Mouse (Mus musculus) MEL (cell line): Measurements from ENCODE around the gene Hoxb8. TPM values are rescaled to one million over a fixed set of nuclear protein-coding genes. Genes with fewer than 3 reads are reported as not detected.

Source experiments
- DNase-seq: peaks from one replicate; pipeline ENCODE4 v3.0.0; 2011; ENCODE audit warnings: low read depth, low spot score
- H3K27ac ChIP-seq: 2 replicates; pipeline ENCODE4 v1.5.1; 2012; ENCODE audit warnings: low read depth, mild to moderate bottlenecking, control low read depth, low read length, moderate library complexity; ENCODE audit not compliant: control insufficient read depth
- H3K27me3 ChIP-seq, 2 experiments: fragments of 150-350 bp in 1 of 2; sonication (generic) in 1 of 2; 2 replicates each; pipeline ENCODE4 v1.6.1; 2012; ENCODE audit warnings: low read length in 2 of 2, mild to moderate bottlenecking in 2 of 2, improper control_type of control experiment in 1 of 2, moderate library complexity in 1 of 2; ENCODE audit not compliant: insufficient read depth in 2 of 2, control insufficient read depth in 1 of 2
- H3K36me3 ChIP-seq, 2 experiments: 2 replicates each; pipeline ENCODE4 v1.6.1; 2012 to 2014; ENCODE audit warnings: low read length in 2 of 2, improper control_type of control experiment in 1 of 2, inconsistent platforms in 1 of 2, mild to moderate bottlenecking in 1 of 2; ENCODE audit not compliant: insufficient read depth in 2 of 2, control insufficient read depth in 1 of 2
- H3K4me1 ChIP-seq, 2 experiments: fragments of 150-350 bp in 1 of 2; sonication (generic) in 1 of 2; 2 replicates each; pipeline ENCODE4 v1.6.1; 2012; ENCODE audit warnings: low read length in 2 of 2, improper control_type of control experiment in 1 of 2, mild to moderate bottlenecking in 1 of 2; ENCODE audit not compliant: insufficient read depth in 2 of 2, control insufficient read depth in 1 of 2
- H3K4me3 ChIP-seq, 2 experiments: fragments of 150-350 bp in 1 of 2; sonication (generic) in 1 of 2; 2 replicates each; pipeline ENCODE4 v1.5.1; 2012; ENCODE audit warnings: low read depth in 2 of 2, low read length in 2 of 2, mild to moderate bottlenecking in 2 of 2, moderate library complexity in 2 of 2, control low read depth in 1 of 2, improper control_type of control experiment in 1 of 2; ENCODE audit not compliant: control insufficient read depth in 1 of 2, insufficient read depth in 1 of 2
- H3K79me2 ChIP-seq: 2 replicates; pipeline ENCODE4 v1.6.1; 2012; ENCODE audit warnings: mild to moderate bottlenecking, low read length, moderate library complexity; ENCODE audit not compliant: control insufficient read depth, poor library complexity, insufficient read depth
- H3K9ac ChIP-seq: 2 replicates; pipeline ENCODE4 v1.6.1; 2012; ENCODE audit warnings: low read depth, mild to moderate bottlenecking, control low read depth, low read length, moderate library complexity; ENCODE audit not compliant: control insufficient read depth, poor library complexity, severe bottlenecking
- H3K9me3 ChIP-seq: fragments of 150-350 bp; sonication (generic); replicated peaks from 2 replicates; pipeline ENCODE4 v1.6.1; 2012; ENCODE audit warnings: mild to moderate bottlenecking, low read length, improper control_type of control experiment, moderate library complexity; ENCODE audit not compliant: insufficient read depth
- CHD1 ChIP-seq: IDR thresholded peaks from 2 replicates; pipeline ENCODE4 v1.6.1; 2012; ENCODE audit warnings: low read depth, mild to moderate bottlenecking, inconsistent platforms, low read length, improper control_type of control experiment
- CHD2 ChIP-seq: IDR thresholded peaks from 2 replicates; pipeline ENCODE4 v1.6.1; 2011; ENCODE audit warnings: low read length, improper control_type of control experiment
- CTCF ChIP-seq, 3 experiments: IDR thresholded peaks in 2 of 3; conservative IDR thresholded peaks in 1 of 3; 2 replicates each; pipeline ENCODE4 v1.5.1; 2011 to 2012; ENCODE audit warnings: low read length in 3 of 3, low read depth in 2 of 3, mild to moderate bottlenecking in 2 of 3, improper control_type of control experiment in 1 of 3, inconsistent platforms in 1 of 3, mixed read lengths in 1 of 3, moderate library complexity in 1 of 3; ENCODE audit not compliant: control insufficient read depth in 1 of 3, insufficient read depth in 1 of 3, poor library complexity in 1 of 3, severe bottlenecking in 1 of 3
- EP300 ChIP-seq, 2 experiments: IDR thresholded peaks; 2 replicates each; pipeline ENCODE4 v1.6.1; 2011; ENCODE audit warnings: improper control_type of control experiment in 2 of 2, low read length in 2 of 2, low read depth in 1 of 2, mild to moderate bottlenecking in 1 of 2
- ETS1 ChIP-seq: IDR thresholded peaks from 2 replicates; pipeline ENCODE4 v1.6.1; 2012; ENCODE audit warnings: low read depth, mild to moderate bottlenecking, inconsistent platforms, low read length, improper control_type of control experiment, moderate library complexity
- GATA1 ChIP-seq: IDR thresholded peaks from 2 replicates; pipeline ENCODE4 v1.6.1; 2011; ENCODE audit warnings: low read depth, low read length, improper control_type of control experiment
- HCFC1 ChIP-seq: IDR thresholded peaks from 2 replicates; pipeline ENCODE4 v1.6.1; 2012; ENCODE audit warnings: low read depth, mild to moderate bottlenecking, inconsistent platforms, low read length, improper control_type of control experiment, moderate library complexity
- KAT2A ChIP-seq: conservative IDR thresholded peaks from 2 replicates; pipeline ENCODE4 v1.6.1; 2012; ENCODE audit warnings: low read depth, low read length, improper control_type of control experiment, inconsistent platforms
- MAFK ChIP-seq: IDR thresholded peaks from 2 replicates; pipeline ENCODE4 v1.6.1; 2011; ENCODE audit warnings: low read depth, mild to moderate bottlenecking, low read length, improper control_type of control experiment, borderline replicate concordance
- MAZ ChIP-seq: IDR thresholded peaks from 2 replicates; pipeline ENCODE4 v1.6.1; 2012; ENCODE audit warnings: low read depth, mild to moderate bottlenecking, inconsistent platforms, low read length, improper control_type of control experiment
- MXI1 ChIP-seq: IDR thresholded peaks from 2 replicates; pipeline ENCODE4 v1.6.1; 2011; ENCODE audit warnings: mild to moderate bottlenecking, low read depth, low read length, improper control_type of control experiment
- MYB ChIP-seq: IDR thresholded peaks from 2 replicates; pipeline ENCODE4 v1.6.1; 2011; ENCODE audit warnings: mild to moderate bottlenecking, low read depth, low read length, improper control_type of control experiment
- MYC ChIP-seq: IDR thresholded peaks from 2 replicates; pipeline ENCODE4 v1.6.1; 2011; ENCODE audit warnings: low read depth, mild to moderate bottlenecking, low read length, improper control_type of control experiment, moderate library complexity
- NELFE ChIP-seq: IDR thresholded peaks from 2 replicates; pipeline ENCODE4 v1.6.1; 2011; ENCODE audit warnings: low read depth, low read length, improper control_type of control experiment
- POLR2A ChIP-seq, 2 experiments: IDR thresholded peaks; 2 replicates each; pipeline ENCODE4 v1.6.1; 2011 to 2012; ENCODE audit warnings: low read length in 2 of 2, mild to moderate bottlenecking in 2 of 2, control low read depth in 1 of 2, improper control_type of control experiment in 1 of 2, low read depth in 1 of 2, moderate library complexity in 1 of 2; ENCODE audit not compliant: control insufficient read depth in 1 of 2, insufficient read depth in 1 of 2, poor library complexity in 1 of 2
- SMC3 ChIP-seq: IDR thresholded peaks from 2 replicates; pipeline ENCODE4 v1.6.1; 2011; ENCODE audit warnings: low read depth, low read length, improper control_type of control experiment
- TCF12 ChIP-seq: IDR thresholded peaks from 2 replicates; pipeline ENCODE4 v1.6.1; 2014; ENCODE audit warnings: low read depth, mild to moderate bottlenecking, inconsistent platforms, low read length, improper control_type of control experiment, moderate library complexity
- UBTF ChIP-seq: IDR thresholded peaks from 2 replicates; pipeline ENCODE4 v1.6.1; 2012; ENCODE audit warnings: low read depth, mild to moderate bottlenecking, inconsistent platforms, low read length, improper control_type of control experiment, moderate library complexity, borderline replicate concordance; ENCODE audit not compliant: insufficient read depth
- ZC3H11A ChIP-seq: IDR thresholded peaks from 2 replicates; pipeline ENCODE4 v1.6.1; 2012; ENCODE audit warnings: low read depth, mild to moderate bottlenecking, inconsistent platforms, low read length, improper control_type of control experiment
- ZMIZ1 ChIP-seq: IDR thresholded peaks from 2 replicates; pipeline ENCODE4 v1.6.1; 2012; ENCODE audit warnings: low read depth, mild to moderate bottlenecking, inconsistent platforms, low read length, improper control_type of control experiment, moderate library complexity
- ZNF384 ChIP-seq: IDR thresholded peaks from 2 replicates; pipeline ENCODE4 v1.6.1; 2012; ENCODE audit warnings: low read depth, mild to moderate bottlenecking, inconsistent platforms, low read length, improper control_type of control experiment
- polyA plus RNA-seq, 2 experiments: library from polyadenylated mRNA; stranded (reverse) in 1 of 2; unstranded in 1 of 2; fragments of >175 nt in 1 of 2; fragments of >200 nt in 1 of 2; gene quantifications; 2 replicates each; pipeline versions ENCODE4 v1.2.1 to v1.2.4; 2012; ENCODE audit warnings: low replicate concordance in 2 of 2, low read depth in 1 of 2; ENCODE audit not compliant: insufficient read length in 2 of 2, insufficient read depth in 1 of 2, missing spikeins in 1 of 2
- total RNA-seq: library from RNA; depleted of rRNA; stranded (reverse); fragments of 300-350 nt; gene quantifications from 2 replicates; pipeline ENCODE4 v1.2.3, GENCODE M21; 2012

Gene Hoxb8
- total and polyA plus RNA-seq, 3 experiments = not detected

DNA sequence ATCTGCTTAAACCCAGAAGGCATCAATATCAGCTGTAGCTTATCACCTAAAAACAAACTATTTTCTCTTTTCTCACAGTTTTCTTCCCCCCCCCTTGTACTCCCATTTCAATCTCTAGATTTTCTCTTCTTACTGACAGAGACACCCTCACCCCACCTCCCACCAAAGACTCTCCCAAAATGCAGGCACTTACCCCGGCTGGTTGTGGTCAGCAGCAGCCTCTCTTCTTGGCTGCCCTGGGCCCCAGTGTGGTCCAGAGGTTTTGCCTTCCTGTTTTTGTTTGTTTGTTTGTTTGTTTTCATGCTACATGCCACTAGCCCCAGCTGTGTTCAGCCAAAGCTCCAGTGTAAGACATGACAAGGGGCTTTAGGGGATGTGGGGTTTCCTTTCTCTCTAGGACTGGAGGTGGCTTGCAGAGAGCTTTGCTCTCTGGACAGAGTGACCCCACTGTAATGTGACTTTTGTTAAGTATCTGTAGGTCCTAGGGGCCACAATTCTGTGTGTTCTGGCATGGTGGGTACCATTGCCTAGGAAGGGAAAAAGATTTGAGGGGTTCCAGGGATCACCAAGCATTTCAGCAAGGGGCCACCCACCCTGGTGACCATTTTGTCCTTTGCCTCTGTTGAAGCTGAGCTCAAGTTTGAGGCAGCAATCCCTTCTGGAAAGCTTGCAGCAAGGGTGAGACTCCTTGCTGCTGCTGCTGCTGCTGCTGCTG lies 13.5 kb upstream of the Hoxb8 start:
- H3K79me2 ChIP-seq = no peaks in the 10 kb centered on the region
- TF ChIP-seq NELFE (no peak), MAZ (no peak), ZC3H11A (no peak), GATA1 (no peak), ZMIZ1 (no peak), CTCF (IDR thresholded peaks at IDR 0.05 in 2 of 3, conservative IDR thresholded peaks at IDR 0.05 in 1 of 3; ENCODE audit: control insufficient read depth in 1 of 3, insufficient read depth in 1 of 3, low read depth in 2 of 3, low read length in 3 of 3, poor library complexity in 1 of 3, severe bottlenecking in 1 of 3) (no peak), KAT2A (no peak), POLR2A (IDR thresholded peaks at IDR 0.05; ENCODE audit: control insufficient read depth in 1 of 2, insufficient read depth in 1 of 2, low read depth in 1 of 2, low read length in 2 of 2, poor library complexity in 1 of 2) (no peak), EP300 (IDR thresholded peaks at IDR 0.05; ENCODE audit: low read depth in 1 of 2, low read length in 2 of 2) (no peak), UBTF (no peak)
- TF ChIP-seq, all 39 proteins: peak for 0
- no peak overlapping the region for H3K4me3 ChIP-seq
- no peak overlapping the region for H3K27ac ChIP-seq
- H3K9ac ChIP-seq = no peak overlapping the region
- no peaks in the 10 kb centered on the region for H3K9me3 ChIP-seq
- DNase-seq = no peak
- peaks cover 9 to 13% of the 10 kb centered on the region in 2 experiments for H3K27me3 ChIP-seq
- H3K4me1 ChIP-seq = no peaks in the 10 kb centered on the region
- H3K36me3 ChIP-seq = no peaks in the 10 kb centered on the region

DNA sequence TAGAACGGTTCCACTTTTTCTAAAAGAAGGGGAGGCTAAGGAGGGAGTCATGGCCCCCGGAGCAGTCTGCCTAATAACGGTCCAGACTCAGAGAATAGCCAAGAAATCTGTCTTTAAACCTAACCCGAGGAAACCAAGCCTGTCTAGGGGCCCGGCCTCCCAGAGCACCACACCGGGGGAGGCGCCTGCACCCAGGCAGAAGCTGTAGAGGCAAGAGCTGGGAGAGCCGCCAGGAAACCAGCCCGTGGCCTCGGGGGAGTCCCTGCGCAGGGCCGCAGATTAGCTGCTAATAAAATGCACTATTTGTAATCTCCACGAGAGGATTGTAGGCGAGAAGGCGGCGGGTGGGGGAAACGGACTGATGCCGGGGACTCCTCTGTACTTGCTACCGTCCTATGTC lies 11.8 kb upstream of the Hoxb8 start:
- no peaks in the 10 kb centered on the region for H3K79me2 ChIP-seq

GRCm38 (mm10) chr11:96270996-96271540 lies 10.6 kb upstream of the Hoxb8 start, which contains the start of gene Hoxb9:
Gene Hoxb9 (plus strand): TSS chr11:96271457.
- no peak within 1 kb of the TSS for H3K9ac ChIP-seq

More for the DNA sequence above, 11.8 kb upstream of the Hoxb8 start:
- no peak for DNase-seq
- no peak overlapping the region for H3K4me3 ChIP-seq
- TF ChIP-seq ZC3H11A (no peak), MAFK (no peak), SMC3 (no peak), UBTF (no peak), KAT2A (no peak), MAZ (no peak), TCF12 (no peak)
- H3K27me3 ChIP-seq = peaks cover 9 to 13% of the 10 kb centered on the region in 2 experiments
- no peaks in the 10 kb centered on the region for H3K9me3 ChIP-seq
- no peaks in the 10 kb centered on the region for H3K36me3 ChIP-seq
- no peaks in the 10 kb centered on the region for H3K4me1 ChIP-seq
- no peak overlapping the region for H3K27ac ChIP-seq
- no peak overlapping the region for H3K9ac ChIP-seq

More at GRCm38 (mm10) chr11:96270996-96271540, 10.6 kb upstream of the Hoxb8 start, which contains the start of gene Hoxb9:
- Histone ChIP-seq H3K4me3 (no peak within 1 kb of the TSS), H3K36me3 (no peaks in the 10 kb centered on the region), H3K4me1 (no peaks in the 10 kb centered on the region), H3K27ac (no peak within 1 kb of the TSS), H3K27me3 (peaks cover 9 to 13% of the 10 kb centered on the region in 2 experiments), H3K9me3 (no peaks in the 10 kb centered on the region), H3K79me2 (no peaks in the 10 kb centered on the region)
- no peak for TF ChIP-seq CHD1
- TF ChIP-seq EP300 (IDR thresholded peaks at IDR 0.05; ENCODE audit: low read depth in 1 of 2, low read length in 2 of 2) = no peak
- no peak for TF ChIP-seq ETS1
- TF ChIP-seq HCFC1 = no peak
- TF ChIP-seq MAZ = no peak
- TF ChIP-seq NELFE = no peak
- no peak for TF ChIP-seq MXI1
- no peak for TF ChIP-seq SMC3
- TF ChIP-seq MYB = no peak
- TF ChIP-seq ZNF384 = no peak
- no peak for TF ChIP-seq MYC
- no peak for TF ChIP-seq CHD2
- TF ChIP-seq ZC3H11A = no peak
- TF ChIP-seq ZMIZ1 = no peak
- no peak for DNase-seq
